Mouse (Mus musculus): ENCODE data around the gene Smpd4.

DNA sequence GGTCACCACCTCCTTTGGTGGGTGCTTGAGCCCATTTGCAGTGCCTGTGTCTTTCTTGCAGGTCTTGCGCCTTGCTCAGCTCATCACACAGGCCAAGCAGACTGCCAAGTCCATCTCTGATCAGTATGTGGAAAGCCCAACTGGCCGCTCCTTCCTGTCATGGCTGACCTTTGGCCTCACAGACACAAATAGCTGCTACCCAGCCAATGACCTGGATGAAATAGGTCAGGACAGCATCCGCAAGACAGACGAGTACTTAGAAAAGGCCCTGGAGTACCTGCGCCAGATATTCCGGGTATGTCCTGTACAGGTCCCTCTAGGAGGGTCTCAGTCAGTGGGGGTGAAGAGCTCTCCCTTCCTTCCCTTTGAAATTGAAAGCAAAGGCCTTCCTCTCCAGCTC is 22.1 kb downstream of the Smpd4 start:
- no peak for TF ChIP-seq POLR2A (IDR thresholded peaks at IDR 0.05; ENCODE audit: extremely low read depth, insufficient read depth, low read length)
- TF ChIP-seq CTCF (IDR thresholded peaks at IDR 0.05; ENCODE audit: extremely low read depth, insufficient read depth, low read length), result no peak
